Mouse (Mus musculus): Measurements from ENCODE around the gene Wwtr1.

Gene Wwtr1

GRCm38 (mm10) chr3:57558761-57559160 is 16.9 kb downstream of the Wwtr1 start:
- no peak for DNase-seq (ENCODE audit: low read depth in 2 of 2, low spot score in 2 of 2)

- DNase-seq (ENCODE audit: low read depth in 2 of 2, low spot score in 2 of 2), result no peak
These were observed 18.3 kb downstream of the Wwtr1 start for GRCm38 (mm10) chr3:57557408-57557807.

GRCm38 (mm10) chr3:57555560-57555959 is 20.1 kb downstream of the Wwtr1 start:
- no peak for DNase-seq (ENCODE audit: low read depth in 2 of 2, low spot score in 2 of 2)

GRCm38 (mm10) chr3:57554890-57555239 is 20.8 kb downstream of the Wwtr1 start:
- DNase-seq (ENCODE audit: low read depth in 2 of 2, low spot score in 2 of 2), result no peak

- no peak for DNase-seq (ENCODE audit: low read depth in 2 of 2, low spot score in 2 of 2)
These were observed 21.4 kb downstream of the Wwtr1 start for GRCm38 (mm10) chr3:57554124-57554889.

- DNase-seq (ENCODE audit: low read depth in 2 of 2, low spot score in 2 of 2), result no peak
These were observed 22.6 kb downstream of the Wwtr1 start for GRCm38 (mm10) chr3:57553108-57553507.

GRCm38 (mm10) chr3:57551210-57551609 is 24.5 kb downstream of the Wwtr1 start:
- no peak for DNase-seq (ENCODE audit: low read depth in 2 of 2, low spot score in 2 of 2)

GRCm38 (mm10) chr3:57550468-57551185 is 25.1 kb downstream of the Wwtr1 start:
- DNase-seq (ENCODE audit: low read depth in 2 of 2, low spot score in 2 of 2), result no peak

- no peak for DNase-seq (ENCODE audit: low read depth in 2 of 2, low spot score in 2 of 2)
These were observed 31.6 kb downstream of the Wwtr1 start for GRCm38 (mm10) chr3:57544154-57544553.

GRCm38 (mm10) chr3:57542848-57543380 is 32.8 kb downstream of the Wwtr1 start:
- no peak for DNase-seq (ENCODE audit: low read depth in 2 of 2, low spot score in 2 of 2)

GRCm38 (mm10) chr3:57541205-57541604 is 34.5 kb downstream of the Wwtr1 start:
- no peak for DNase-seq (ENCODE audit: low read depth in 2 of 2, low spot score in 2 of 2)

GRCm38 (mm10) chr3:57540474-57540873 is 35.2 kb downstream of the Wwtr1 start:
- no peak for DNase-seq (ENCODE audit: low read depth in 2 of 2, low spot score in 2 of 2)

- DNase-seq (ENCODE audit: low read depth in 2 of 2, low spot score in 2 of 2), result no peak
These were observed 40.1 kb downstream of the Wwtr1 start for GRCm38 (mm10) chr3:57535483-57536185.

- DNase-seq (ENCODE audit: low read depth in 2 of 2, low spot score in 2 of 2), result no peak
These were observed 41.3 kb downstream of the Wwtr1 start for GRCm38 (mm10) chr3:57534450-57534849.

- no peak for DNase-seq (ENCODE audit: low read depth in 2 of 2, low spot score in 2 of 2)
These were observed 41.8 kb downstream of the Wwtr1 start for GRCm38 (mm10) chr3:57533876-57534275.

- DNase-seq (ENCODE audit: low read depth in 2 of 2, low spot score in 2 of 2), result no peak
These were observed 42.6 kb downstream of the Wwtr1 start for GRCm38 (mm10) chr3:57532991-57533725.

GRCm38 (mm10) chr3:57530836-57531235 is 44.9 kb downstream of the Wwtr1 start:
- no peak for DNase-seq (ENCODE audit: low read depth in 2 of 2, low spot score in 2 of 2)

- DNase-seq (ENCODE audit: low read depth in 2 of 2, low spot score in 2 of 2), result no peak
These were observed 45.5 kb downstream of the Wwtr1 start for GRCm38 (mm10) chr3:57530221-57530620.

- DNase-seq (ENCODE audit: low read depth in 2 of 2, low spot score in 2 of 2), result no peak
These were observed 48.6 kb downstream of the Wwtr1 start for GRCm38 (mm10) chr3:57527154-57527553.

GRCm38 (mm10) chr3:57523093-57523492 is 52.6 kb downstream of the Wwtr1 start:
- no peak for DNase-seq (ENCODE audit: low read depth in 2 of 2, low spot score in 2 of 2)

GRCm38 (mm10) chr3:57521876-57522275 is 53.8 kb downstream of the Wwtr1 start:
- no peak for DNase-seq (ENCODE audit: low read depth in 2 of 2, low spot score in 2 of 2)
